Comparison of ENCODE assay signal across 9 mouse cellular contexts in genomic region chr17:85454419-85454983, GRCm38 (mm10).
DNase-seq lines count a peak whose midpoint lies in the region; ATAC-seq and TF ChIP-seq lines count a peak whose summit lies in the region.
"Had no signal": no experiment of that assay in that cellular context is flagged by ENCODE, and none has a peak within 500 bp of the region (broad histone marks: within the 10 kb centered on the region; RNA-seq: fewer than 3 reads in every experiment).

No protein-coding gene starts in this region.

- no peak overlapping the region for H3K9ac ChIP-seq in liver, embryonic 11.5 days (ENCODE audit: low read depth, low read length)
- no peak overlapping the region for H3K9ac ChIP-seq in liver, postnatal 0 days (replicated peaks)
- H3K9ac ChIP-seq in hindbrain, embryonic 12.5 days: no peak overlapping the region

- ATAC-seq in liver, embryonic 11.5 days (replicated peaks; ENCODE audit: low FRiP score): no peak
- no peak for ATAC-seq in liver, postnatal 0 days
- 0 out of 2 replicates have a peak, but pooled peaks have one; percentile 56 for ATAC-seq in hindbrain, embryonic 12.5 days (ENCODE audit: low FRiP score)
- no peak for ATAC-seq in erythroblast, adult 5-6 weeks (replicated peaks; ENCODE audit: low FRiP score, poor library complexity, severe bottlenecking)
- ATAC-seq: lung, postnatal 0 days had no signal

- no peaks in the 10 kb centered on the region for H3K4me1 ChIP-seq in liver, embryonic 11.5 days (replicated peaks; ENCODE audit: control insufficient read depth, insufficient read depth, low read length)
- H3K4me1 ChIP-seq in liver, postnatal 0 days (ENCODE audit: insufficient read depth): no peaks in the 10 kb centered on the region
- H3K4me1 ChIP-seq in forebrain, embryonic 10.5 days: peaks cover 55% of the 10 kb centered on the region
- H3K4me1 ChIP-seq in hindbrain, embryonic 12.5 days: peaks cover 7% of the 10 kb centered on the region

- H3K36me3 ChIP-seq in liver, embryonic 11.5 days (ENCODE audit: control insufficient read depth, insufficient read depth, low read length): no peaks in the 10 kb centered on the region
- H3K36me3 ChIP-seq in liver, postnatal 0 days (replicated peaks; ENCODE audit: insufficient read depth, low read length): no peaks in the 10 kb centered on the region
- H3K36me3 ChIP-seq in forebrain, embryonic 10.5 days (replicated peaks): no peaks in the 10 kb centered on the region
- H3K36me3 ChIP-seq in hindbrain, embryonic 12.5 days: no peaks in the 10 kb centered on the region

- DNase-seq in liver, embryonic 11.5 days (ENCODE audit: low spot score): no peak
- no peak for DNase-seq in liver, postnatal 0 days
- DNase-seq in forebrain, embryonic 10.5 days (ENCODE audit: extremely low spot score, low spot score): peak; percentile 56
- peak; percentile 63 for DNase-seq in retina, embryonic 14.5 days (ENCODE audit: low spot score)
- DNase-seq in thymus, postnatal 10 days (ENCODE audit: low spot score in 2 of 2): no peak
- no peak for DNase-seq in spleen, postnatal 36 days (ENCODE audit: low spot score in 2 of 2)

- H3K27me3 ChIP-seq in liver, embryonic 11.5 days (replicated peaks; ENCODE audit: control insufficient read depth, insufficient read depth, low read length): peaks cover 66% of the 10 kb centered on the region
- peaks cover 52% of the 10 kb centered on the region for H3K27me3 ChIP-seq in liver, postnatal 0 days (ENCODE audit: insufficient read depth, low read length)
- H3K27me3 ChIP-seq in forebrain, embryonic 10.5 days (ENCODE audit: poor library complexity, severe bottlenecking): peaks cover 88% of the 10 kb centered on the region
- H3K27me3 ChIP-seq in hindbrain, embryonic 12.5 days: peaks cover 88% of the 10 kb centered on the region

- H3K9me3 ChIP-seq in liver, embryonic 11.5 days (ENCODE audit: control insufficient read depth, low read length): no peaks in the 10 kb centered on the region
- no peaks in the 10 kb centered on the region for H3K9me3 ChIP-seq in liver, postnatal 0 days (ENCODE audit: low read length)
- no peaks in the 10 kb centered on the region for H3K9me3 ChIP-seq in forebrain, embryonic 10.5 days
- no peaks in the 10 kb centered on the region for H3K9me3 ChIP-seq in hindbrain, embryonic 12.5 days (replicated peaks)

- peak overlapping the region; percentile 2; the same call in 1 of the 2 replicates for H3K4me2 ChIP-seq in liver, embryonic 11.5 days
- no peak overlapping the region; the same call in 1 of the 2 replicates for H3K4me2 ChIP-seq in liver, postnatal 0 days (ENCODE audit: low read depth, low read length)
- peak overlapping the region; percentile 33 for H3K4me2 ChIP-seq in hindbrain, embryonic 12.5 days (replicated peaks)

- TF ChIP-seq EP300 in liver, postnatal 0 days (IDR thresholded peaks at IDR 0.05; ENCODE audit: low read depth): no peak

- no peak overlapping the region for H3K4me3 ChIP-seq in liver, embryonic 11.5 days (ENCODE audit: low read depth, low read length)
- no peak overlapping the region for H3K4me3 ChIP-seq in liver, postnatal 0 days (ENCODE audit: low read depth, low read length)
- peak overlapping the region; percentile 44 for H3K4me3 ChIP-seq in forebrain, embryonic 10.5 days
- H3K4me3 ChIP-seq in hindbrain, embryonic 12.5 days: no peak overlapping the region

- H3K27ac ChIP-seq in liver, embryonic 11.5 days (ENCODE audit: low read depth, low read length): no peak overlapping the region
- no peak overlapping the region for H3K27ac ChIP-seq in liver, postnatal 0 days (ENCODE audit: low read depth)
- H3K27ac ChIP-seq in forebrain, embryonic 10.5 days: peak overlapping the region; percentile 75
- no peak overlapping the region for H3K27ac ChIP-seq in hindbrain, embryonic 12.5 days

- TF ChIP-seq CTCF in liver, postnatal 0 days (IDR thresholded peaks at IDR 0.05; ENCODE audit: low read depth): no peak

- WGBS in liver, embryonic 11.5 days: under 1% methylated on average over 23 of the region's 23 CpGs
- WGBS in liver, postnatal 0 days (ENCODE audit: insufficient replicate concordance): 4% methylated on average over 23 of the region's 23 CpGs
- WGBS in forebrain, embryonic 10.5 days: 3% methylated on average over 23 of the region's 23 CpGs
- 3% methylated on average over 23 of the region's 23 CpGs for WGBS in hindbrain, embryonic 12.5 days

Comparison
In these comparisons a context has a peak if more than half of its experiments do, and no peak if none do; other contexts are left out.
1. DNase-seq: peak in forebrain, embryonic 10.5 days (single experiment) and retina, embryonic 14.5 days (single experiment); none in liver, embryonic 11.5 days (single experiment), liver, postnatal 0 days (single experiment), thymus, postnatal 10 days (0 of 2) and spleen, postnatal 36 days (0 of 2).